8 mouse cellular contexts compared by ENCODE assay signal in genomic region chr5:31192939-31193630, GRCm38 (mm10). TPM values are rescaled to one million over a fixed set of nuclear protein-coding genes. Genes with fewer than 3 reads are reported as not detected.
DNase-seq lines count a peak whose midpoint lies in the region; ATAC-seq lines count a peak whose summit lies in the region.

TSS of gene Snx17 (plus strand) at chr5:31193227.
TSS of gene Eif2b4 (minus strand) at chr5:31193430.

- ATAC-seq in megakaryocyte progenitor cell, adult 5-6 weeks (replicated peaks; ENCODE audit: poor library complexity): peak; percentile 92

- peak; percentile 97 for DNase-seq in adipocyte (ENCODE audit: low spot score)
- DNase-seq in embryo, embryonic 10 days (ENCODE audit: low spot score): peak; percentile 99
- peak; percentile 98 for DNase-seq in gastrocnemius, postnatal 10 days
- DNase-seq in induced T-regulatory cell, adult 2 months (ENCODE audit: low read depth): peak; percentile 99
- DNase-seq in left cerebral cortex, adult 9 months (ENCODE audit: low spot score in 2 of 2): peak; percentile 97 to 99
- peak; percentile 99 for DNase-seq in right cerebral cortex, postnatal 14 days
- peak; percentile 99 to 100 for DNase-seq in urinary bladder, postnatal 36 days (ENCODE audit: low spot score in 2 of 2)

RNA-seq across cellular contexts. Expression of gene Snx17, which starts in this region (rescaled TPM):
- 10 to 100 TPM; 57.8 to 58.4 TPM for total RNA-seq in gastrocnemius, postnatal 10 days (2021)
- 52.1 and 54.2 TPM in 2 replicates for total RNA-seq in megakaryocyte progenitor cell, adult 5-6 weeks (2015)
- 31.5 and 40.7 TPM in 2 replicates for total RNA-seq in megakaryocyte progenitor cell, adult 5-6 weeks (2017)

RNA-seq across cellular contexts. Expression of gene Eif2b4, which starts in this region (rescaled TPM):
- total RNA-seq in gastrocnemius, postnatal 10 days (2021): 10 to 100 TPM; 47.9 to 49.8 TPM
- 27.8 and 33.1 TPM in 2 replicates for total RNA-seq in megakaryocyte progenitor cell, adult 5-6 weeks (2015)
- 36.7 and 41.9 TPM in 2 replicates for total RNA-seq in megakaryocyte progenitor cell, adult 5-6 weeks (2017)

Comparison
In these comparisons a context has a peak if more than half of its experiments do, and no peak if none do; other contexts are left out.
1. Peak in every context shown above with its lines: DNase-seq and ATAC-seq.